24 mouse cellular contexts compared by ENCODE assay signal in the genomic region with DNA sequence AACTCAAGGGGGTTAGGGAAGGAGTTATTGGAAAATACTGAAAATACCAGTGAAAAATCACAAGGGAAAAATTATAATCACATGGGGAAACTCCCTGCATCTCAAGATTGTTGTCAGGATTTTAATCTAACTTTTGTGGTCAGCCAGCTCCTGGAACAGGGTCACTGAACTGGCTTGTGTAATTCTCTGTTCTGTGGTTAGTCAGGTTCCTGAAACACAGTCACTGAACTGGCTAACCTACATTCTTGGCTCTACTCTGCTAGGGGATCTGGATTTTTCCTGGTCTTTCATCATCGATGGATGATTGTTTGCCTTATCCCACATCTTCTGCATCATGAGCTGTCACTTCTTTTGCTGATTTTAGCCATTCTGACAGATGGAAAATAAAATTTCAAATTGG.
DNase-seq lines count a peak whose midpoint lies in the region; ATAC-seq lines count a peak whose summit lies in the region.
"Had no signal": no experiment of that assay in that cellular context is flagged by ENCODE, and none has a peak within 500 bp of the region (broad histone marks: within the 10 kb centered on the region; RNA-seq: fewer than 3 reads in every experiment).

No protein-coding gene starts in this region.

- H3K27ac ChIP-seq in forebrain, embryonic 13.5 days: no peak overlapping the region
- H3K27ac ChIP-seq: embryonic facial prominence, embryonic 13.5 days; embryonic facial prominence, embryonic 15.5 days; forebrain, embryonic 10.5 days; forebrain, embryonic 12.5 days; forebrain, embryonic 15.5 days had no signal

- H3K27me3 ChIP-seq in forebrain, embryonic 13.5 days: no peaks in the 10 kb centered on the region
- H3K27me3 ChIP-seq: embryonic facial prominence, embryonic 13.5 days; embryonic facial prominence, embryonic 15.5 days; forebrain, embryonic 12.5 days; forebrain, embryonic 15.5 days had no signal

- no peak overlapping the region for H3K4me3 ChIP-seq in forebrain, embryonic 13.5 days
- H3K4me3 ChIP-seq: embryonic facial prominence, embryonic 13.5 days; embryonic facial prominence, embryonic 15.5 days; erythroblast, embryonic 14.5 days; forebrain, embryonic 10.5 days; forebrain, embryonic 12.5 days; forebrain, embryonic 15.5 days had no signal

- H3K9ac ChIP-seq in forebrain, embryonic 13.5 days: no peak overlapping the region
- H3K9ac ChIP-seq: embryonic facial prominence, embryonic 13.5 days; embryonic facial prominence, embryonic 15.5 days; forebrain, embryonic 12.5 days; forebrain, embryonic 15.5 days; forebrain, postnatal 0 days had no signal

- no peaks in the 10 kb centered on the region for H3K4me1 ChIP-seq in forebrain, embryonic 13.5 days
- H3K4me1 ChIP-seq: embryonic facial prominence, embryonic 13.5 days; embryonic facial prominence, embryonic 15.5 days; forebrain, embryonic 10.5 days; forebrain, embryonic 12.5 days had no signal

- ATAC-seq in granulocyte monocyte progenitor cell, adult 5-6 weeks (replicated peaks; ENCODE audit: poor library complexity, severe bottlenecking): peak; percentile 53
- ATAC-seq in megakaryocyte progenitor cell, adult 5-6 weeks (replicated peaks; ENCODE audit: poor library complexity): peak; percentile 54
- no peak for ATAC-seq in forebrain, embryonic 13.5 days
- ATAC-seq: forebrain, embryonic 15.5 days; forebrain, postnatal 0 days had no signal

- WGBS in forebrain, embryonic 13.5 days: 97% methylated on average over 1 of the region's 1 CpGs

- H3K9me3 ChIP-seq in forebrain, embryonic 13.5 days (replicated peaks): peaks cover 9% of the 10 kb centered on the region; the same call in 1 of the 2 replicates
- H3K9me3 ChIP-seq: embryonic facial prominence, embryonic 15.5 days; forebrain, embryonic 15.5 days had no signal

- H3K4me2 ChIP-seq in forebrain, embryonic 13.5 days: no peak overlapping the region
- H3K4me2 ChIP-seq: embryonic facial prominence, embryonic 13.5 days; embryonic facial prominence, embryonic 15.5 days; forebrain, embryonic 12.5 days; forebrain, embryonic 15.5 days had no signal

- DNase-seq in 416B (ENCODE audit: low read depth) (peak; percentile 62), NIH3T3 (ENCODE audit: low read depth) (peak; percentile 44)
- DNase-seq in spleen, postnatal 4 days (ENCODE audit: low spot score in 2 of 2): no peak
- no peak for DNase-seq in frontal cortex, adult 2 months (ENCODE audit: extremely low spot score in 1 of 2, low spot score in 1 of 2)
- no peak for DNase-seq in left cerebral cortex, adult 8-10 months (ENCODE audit: low spot score in 2 of 2)
- DNase-seq: adrenal gland, adult 2 months; adrenal gland, postnatal 10 days; adrenal gland, postnatal 25 days; cerebellum, adult 11-12 months; cerebellum, adult 2 months; cerebellum, adult 9-10 months; cerebellum, postnatal 10 days; cerebellum, postnatal 25 days; embryo, embryonic 11 days; forebrain, postnatal 0 days had no signal

- H3K36me3 ChIP-seq in forebrain, embryonic 13.5 days (ENCODE audit: poor library complexity, severe bottlenecking): no peaks in the 10 kb centered on the region
- H3K36me3 ChIP-seq: embryonic facial prominence, embryonic 13.5 days; embryonic facial prominence, embryonic 15.5 days; forebrain, embryonic 10.5 days; forebrain, embryonic 12.5 days; forebrain, embryonic 15.5 days had no signal

Comparison
In these comparisons a context has a peak if more than half of its experiments do, and no peak if none do; other contexts are left out.
1. DNase-seq: peak in 416B (single experiment) and NIH3T3 (single experiment); none in spleen, postnatal 4 days (0 of 2), frontal cortex, adult 2 months (0 of 2) and left cerebral cortex, adult 8-10 months (0 of 2).